Mouse (Mus musculus): Measurements from ENCODE around the gene Mbnl1. TPM values are rescaled to one million over a fixed set of nuclear protein-coding genes. Genes with fewer than 3 reads are reported as not detected.

Gene Mbnl1
- polyA plus RNA-seq, 1 experiment from 2014 or later: 74.3 TPM

DNA sequence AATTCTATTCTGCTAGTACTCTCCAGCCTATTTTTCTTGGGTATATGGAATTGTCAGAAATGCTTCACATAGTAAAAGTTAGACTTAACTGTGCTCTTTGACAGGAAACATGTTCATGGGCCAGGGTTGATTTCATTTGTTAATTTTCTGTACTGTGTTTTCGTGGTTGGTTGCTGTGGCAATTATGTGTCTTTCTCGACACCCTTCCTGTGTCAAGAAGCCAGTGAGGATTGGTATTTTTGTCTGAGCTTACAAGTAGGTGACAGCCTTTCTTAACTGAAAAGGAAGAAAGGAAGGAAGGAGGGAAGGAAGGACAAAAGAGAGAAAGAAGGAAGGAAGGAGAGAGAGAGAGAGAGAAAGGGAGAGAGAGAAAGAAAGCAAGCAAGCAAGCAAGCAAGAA lies 103.3 kb downstream of the Mbnl1 start:
- no peak overlapping the region for H3K4me2 ChIP-seq (replicated peaks)
- H3K36me3 ChIP-seq: no peaks in the 10 kb centered on the region
- no peak overlapping the region for H3K4me3 ChIP-seq
- H3K4me1 ChIP-seq: 0 out of 2 replicates have a peak, but pooled peaks cover 8% of the 10 kb centered on the region
- ATAC-seq (ENCODE audit: insufficient number of reproducible peaks, insufficient read depth, low FRiP score, low TSS enrichment): no peak
- 49% methylated on average over 2 of the region's 2 CpGs for WGBS
- H3K9me3 ChIP-seq: no peaks in the 10 kb centered on the region
- H3K27ac ChIP-seq: no peak overlapping the region
- no peak overlapping the region for H3K9ac ChIP-seq
- H3K27me3 ChIP-seq: no peaks in the 10 kb centered on the region

DNA sequence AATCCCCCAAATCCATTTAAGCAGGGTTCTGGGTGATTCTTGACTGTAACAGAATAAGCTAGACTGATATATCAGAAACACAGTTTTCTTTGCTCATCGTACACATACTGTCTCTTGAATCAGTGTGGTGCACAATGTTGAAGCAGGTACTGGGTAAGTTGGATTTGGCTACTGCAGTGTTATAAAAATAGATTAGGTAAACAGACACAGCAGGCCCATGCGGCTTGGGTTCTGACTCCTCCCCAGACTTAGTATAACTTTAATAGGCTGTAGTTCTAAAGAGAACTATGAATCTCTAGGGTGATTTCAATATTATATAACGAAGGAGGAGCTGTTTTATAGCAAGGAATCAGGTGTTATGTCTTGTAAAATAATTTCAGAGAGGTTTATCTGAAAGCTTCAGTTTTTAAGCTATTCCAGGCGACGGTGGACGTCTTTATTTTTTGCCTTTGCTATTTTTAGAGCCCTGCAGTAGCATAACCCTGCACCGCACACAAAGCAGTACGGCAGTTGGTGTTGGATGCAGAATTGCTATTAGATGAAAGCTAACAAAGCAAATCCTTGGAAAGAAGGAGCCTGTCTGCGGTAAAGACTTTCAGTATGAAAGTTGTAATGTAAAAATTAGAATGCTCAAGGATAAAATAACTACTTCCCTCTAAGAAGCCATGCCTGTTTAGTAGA lies 103.9 kb downstream of the Mbnl1 start:
- Histone ChIP-seq H3K36me3 (no peaks in the 10 kb centered on the region), H3K27ac (no peak overlapping the region), H3K9me3 (no peaks in the 10 kb centered on the region), H3K4me1 (0 out of 2 replicates have a peak, but pooled peaks cover 8% of the 10 kb centered on the region), H3K4me2 (replicated peaks) (no peak overlapping the region), H3K9ac (no peak overlapping the region), H3K4me3 (no peak overlapping the region), H3K27me3 (no peaks in the 10 kb centered on the region)
- 65% methylated on average over 9 of the region's 9 CpGs for WGBS
- ATAC-seq (ENCODE audit: insufficient number of reproducible peaks, insufficient read depth, low FRiP score, low TSS enrichment): no peak

DNA sequence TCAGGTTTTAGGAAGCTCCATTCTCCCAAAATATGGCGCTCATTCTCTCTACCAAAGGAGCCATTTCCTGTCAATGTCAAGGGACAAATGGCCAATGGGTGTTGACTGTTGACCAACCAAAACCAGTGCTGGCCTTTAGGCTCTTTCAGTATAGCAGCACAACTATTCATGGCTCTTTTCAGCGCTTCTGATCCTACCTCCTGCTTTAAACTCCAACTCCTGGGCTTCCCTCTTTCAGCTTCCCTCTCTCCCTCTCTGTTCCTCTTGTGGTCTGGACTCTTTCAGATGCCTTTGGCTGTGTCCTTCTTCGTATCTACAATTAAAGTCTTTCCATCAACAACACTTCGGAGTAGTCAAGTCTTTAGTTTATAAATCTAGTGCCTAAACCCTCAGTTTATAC lies 107.2 kb downstream of the Mbnl1 start:
- 86% methylated on average over 4 of the region's 4 CpGs for WGBS
- no peaks in the 10 kb centered on the region for H3K27me3 ChIP-seq

DNA sequence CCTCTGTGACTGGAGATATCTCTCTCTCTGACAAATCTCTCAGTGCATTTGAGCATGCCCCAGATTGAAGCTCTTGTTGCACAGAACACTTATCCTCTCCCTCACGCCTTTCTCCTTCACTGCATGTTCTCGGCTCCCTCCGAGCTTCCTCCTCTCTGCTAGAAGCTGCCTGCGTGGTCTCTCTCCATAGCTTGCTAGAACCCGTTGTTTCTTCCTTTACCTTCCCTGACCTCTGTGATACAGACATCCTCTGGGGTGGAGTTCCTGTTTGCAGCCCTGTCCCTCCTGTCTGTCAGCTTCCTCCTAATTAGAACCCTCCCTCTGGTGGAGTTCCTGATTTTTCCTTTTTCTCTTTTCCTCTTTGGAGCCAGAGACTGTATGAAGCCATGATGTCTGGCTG lies 108.1 kb downstream of the Mbnl1 start:
- no peak overlapping the region for H3K9ac ChIP-seq
- H3K4me1 ChIP-seq: peaks cover 16% of the 10 kb centered on the region
- H3K9me3 ChIP-seq: no peaks in the 10 kb centered on the region
- no peak overlapping the region for H3K27ac ChIP-seq
- 50% methylated on average over 5 of the region's 5 CpGs for WGBS
- no peak for ATAC-seq (ENCODE audit: insufficient number of reproducible peaks, insufficient read depth, low FRiP score, low TSS enrichment)
- no peaks in the 10 kb centered on the region for H3K27me3 ChIP-seq
- no peak overlapping the region for H3K4me2 ChIP-seq (replicated peaks)
- H3K4me3 ChIP-seq: no peak overlapping the region
- no peaks in the 10 kb centered on the region for H3K36me3 ChIP-seq

More for the DNA sequence above, 107.2 kb downstream of the Mbnl1 start:
- Histone ChIP-seq H3K4me1 (peaks cover 16% of the 10 kb centered on the region), H3K4me3 (no peak overlapping the region), H3K27ac (no peak overlapping the region), H3K4me2 (replicated peaks) (no peak overlapping the region), H3K9ac (no peak overlapping the region), H3K36me3 (no peaks in the 10 kb centered on the region), H3K9me3 (no peaks in the 10 kb centered on the region)
- ATAC-seq (ENCODE audit: insufficient number of reproducible peaks, insufficient read depth, low FRiP score, low TSS enrichment): no peak

DNA sequence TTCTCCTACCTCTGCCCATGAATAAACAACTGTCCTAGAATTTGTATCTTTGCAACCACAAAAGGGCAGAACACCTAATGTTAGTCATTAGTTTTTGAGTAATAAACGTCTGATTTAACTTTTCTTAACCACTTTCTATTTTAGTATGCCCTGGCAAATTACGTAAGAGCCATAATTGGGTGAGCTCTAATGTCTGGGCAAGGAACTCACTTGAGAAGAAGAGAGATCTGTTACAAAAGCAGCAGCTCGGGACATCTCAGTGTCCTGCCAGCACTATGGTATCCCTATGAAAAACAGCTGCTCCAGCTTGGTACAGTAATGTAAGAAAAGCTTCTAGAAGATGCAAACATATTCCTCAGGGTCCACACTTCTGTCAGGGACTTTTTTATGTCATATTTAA lies 109.5 kb downstream of the Mbnl1 start:
- Histone ChIP-seq H3K27me3 (no peaks in the 10 kb centered on the region), H3K4me3 (no peak overlapping the region), H3K27ac (no peak overlapping the region), H3K9ac (no peak overlapping the region), H3K4me1 (peaks cover 8% of the 10 kb centered on the region), H3K4me2 (replicated peaks) (no peak overlapping the region), H3K9me3 (no peaks in the 10 kb centered on the region), H3K36me3 (no peaks in the 10 kb centered on the region)
- ATAC-seq (ENCODE audit: insufficient number of reproducible peaks, insufficient read depth, low FRiP score, low TSS enrichment): no peak
- 26% methylated on average over 3 of the region's 3 CpGs for WGBS

DNA sequence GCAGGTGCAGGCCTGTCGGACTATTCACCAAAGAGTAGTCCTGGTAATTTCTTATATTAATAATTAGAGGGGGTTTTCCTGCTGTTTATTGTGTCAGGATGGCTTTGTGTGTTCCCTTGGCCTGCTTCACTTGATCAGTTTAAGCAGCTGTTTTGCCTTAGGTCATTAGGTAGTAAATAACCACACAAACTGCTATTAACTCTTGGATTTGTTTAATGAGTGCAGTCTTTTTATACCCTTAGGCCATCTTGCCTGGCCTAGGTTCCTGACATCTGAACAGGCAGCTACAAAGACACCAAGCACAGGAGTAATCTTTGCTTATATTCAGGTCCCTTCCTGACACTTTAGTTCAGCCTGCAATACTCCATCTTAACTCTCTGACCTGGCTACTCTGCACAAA lies 110.0 kb downstream of the Mbnl1 start:
- ATAC-seq (ENCODE audit: insufficient number of reproducible peaks, insufficient read depth, low FRiP score, low TSS enrichment): no peak
- Histone ChIP-seq H3K4me3 (no peak overlapping the region), H3K36me3 (no peaks in the 10 kb centered on the region), H3K27me3 (no peaks in the 10 kb centered on the region), H3K9ac (no peak overlapping the region), H3K4me1 (peaks cover 8% of the 10 kb centered on the region), H3K27ac (no peak overlapping the region), H3K9me3 (no peaks in the 10 kb centered on the region), H3K4me2 (replicated peaks) (no peak overlapping the region)
- 65% methylated on average over 1 of the region's 1 CpGs for WGBS

DNA sequence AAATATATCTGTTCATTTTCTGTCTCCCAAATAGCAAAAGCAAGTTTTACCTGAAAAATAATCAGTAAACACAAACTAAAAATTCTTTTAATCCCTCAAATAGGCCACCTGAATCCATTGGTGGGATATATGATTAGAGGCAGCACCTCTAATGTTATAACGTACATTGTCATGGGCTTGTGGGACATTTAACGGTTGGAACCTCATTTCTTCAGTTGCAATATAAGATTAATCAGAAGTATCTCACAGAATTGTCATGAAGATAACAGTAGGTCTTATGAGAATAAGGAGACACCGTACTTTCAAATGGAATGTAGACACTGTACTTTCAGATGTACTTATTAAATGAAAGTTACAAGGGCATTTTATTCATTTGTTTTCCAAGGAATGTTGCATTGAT lies 112.1 kb downstream of the Mbnl1 start:
- ATAC-seq (ENCODE audit: insufficient number of reproducible peaks, insufficient read depth, low FRiP score, low TSS enrichment): no peak
- H3K4me1 ChIP-seq: peaks cover 14% of the 10 kb centered on the region
- H3K27me3 ChIP-seq: no peaks in the 10 kb centered on the region
- H3K27ac ChIP-seq: no peak overlapping the region
- no peak overlapping the region for H3K9ac ChIP-seq
- WGBS: 95% methylated on average over 3 of the region's 3 CpGs
- no peak overlapping the region for H3K4me2 ChIP-seq (replicated peaks)
- H3K36me3 ChIP-seq: no peaks in the 10 kb centered on the region
- no peak overlapping the region for H3K4me3 ChIP-seq
- no peaks in the 10 kb centered on the region for H3K9me3 ChIP-seq

DNA sequence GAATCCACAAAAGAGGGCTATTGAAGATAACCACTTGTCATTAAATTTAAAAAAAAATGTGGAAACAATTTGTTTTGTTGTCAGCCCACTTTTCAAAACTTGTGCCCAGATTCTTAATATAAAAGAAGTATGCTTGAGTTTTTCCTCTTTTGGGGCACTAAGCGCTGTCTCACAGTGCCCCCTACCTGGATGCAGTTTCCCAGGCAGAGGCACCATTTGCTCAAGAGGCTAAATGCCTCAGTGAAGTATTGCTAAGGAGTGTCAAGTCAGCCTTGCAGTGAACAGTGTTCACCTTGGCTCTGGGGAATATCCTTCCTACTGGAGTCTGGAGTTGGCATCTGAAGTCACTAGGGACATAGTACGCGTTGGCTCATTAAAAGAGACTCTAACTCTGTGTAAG lies 113.4 kb downstream of the Mbnl1 start:
- H3K4me2 ChIP-seq (replicated peaks): no peak overlapping the region
- no peaks in the 10 kb centered on the region for H3K27me3 ChIP-seq
- H3K9me3 ChIP-seq: no peaks in the 10 kb centered on the region
- H3K4me3 ChIP-seq: no peak overlapping the region
- H3K36me3 ChIP-seq: no peaks in the 10 kb centered on the region
- H3K4me1 ChIP-seq: peaks cover 21% of the 10 kb centered on the region
- H3K27ac ChIP-seq: no peak overlapping the region
- 87% methylated on average over 3 of the region's 3 CpGs for WGBS
- ATAC-seq (ENCODE audit: insufficient number of reproducible peaks, insufficient read depth, low FRiP score, low TSS enrichment): no peak
- no peak overlapping the region for H3K9ac ChIP-seq

DNA sequence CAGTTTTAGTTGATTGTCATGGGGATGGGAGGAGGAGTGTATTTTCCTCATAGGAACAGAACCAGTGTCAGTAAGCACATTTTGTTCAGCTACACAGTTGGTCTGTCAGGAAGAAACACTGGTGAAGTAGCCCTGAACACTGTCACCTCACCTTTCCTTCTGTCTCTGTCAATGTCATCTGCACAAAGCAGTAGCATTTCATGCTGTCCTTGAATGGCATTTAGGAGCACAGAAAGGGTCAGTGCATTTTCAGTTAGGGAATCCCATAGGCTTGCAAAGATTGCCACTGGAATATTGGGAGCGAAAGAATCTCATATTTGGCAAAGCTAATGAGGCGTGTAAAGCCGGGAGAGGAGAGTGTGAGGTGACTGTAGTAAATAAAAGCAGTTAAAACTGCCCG lies 114.5 kb downstream of the Mbnl1 start:
- no peaks in the 10 kb centered on the region for H3K27me3 ChIP-seq
- 83% methylated on average over 4 of the region's 4 CpGs for WGBS
- H3K4me1 ChIP-seq: peaks cover 21% of the 10 kb centered on the region
- H3K9ac ChIP-seq: no peak overlapping the region
- H3K27ac ChIP-seq: no peak overlapping the region
- no peak overlapping the region for H3K4me2 ChIP-seq (replicated peaks)
- H3K9me3 ChIP-seq: no peaks in the 10 kb centered on the region
- H3K36me3 ChIP-seq: no peaks in the 10 kb centered on the region
- no peak overlapping the region for H3K4me3 ChIP-seq
- ATAC-seq (ENCODE audit: insufficient number of reproducible peaks, insufficient read depth, low FRiP score, low TSS enrichment): no peak

DNA sequence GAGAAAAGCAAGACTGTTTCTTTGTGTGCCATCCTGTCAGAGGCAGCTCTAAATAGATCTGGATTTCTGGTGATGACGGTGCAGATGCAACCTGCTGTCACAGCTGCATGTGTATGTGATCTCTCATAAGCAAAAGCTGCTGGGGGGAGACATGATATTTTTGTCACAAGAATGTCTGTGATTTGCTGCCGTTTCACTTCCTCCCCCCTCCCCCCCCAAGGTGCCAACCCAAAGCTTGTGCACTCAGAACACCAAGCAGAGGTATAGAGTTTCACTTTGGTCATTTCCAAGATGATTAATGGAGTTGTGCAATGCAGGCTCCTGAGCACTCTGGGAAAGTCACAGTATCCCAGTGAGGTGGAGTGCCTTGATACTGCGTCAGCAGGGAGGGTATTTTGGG lies 116.7 kb downstream of the Mbnl1 start:
- no peak for ATAC-seq (ENCODE audit: insufficient number of reproducible peaks, insufficient read depth, low FRiP score, low TSS enrichment)
- H3K9ac ChIP-seq: no peak overlapping the region
- H3K4me2 ChIP-seq (replicated peaks): no peak overlapping the region
- H3K36me3 ChIP-seq: no peaks in the 10 kb centered on the region
- no peak overlapping the region for H3K4me3 ChIP-seq
- H3K27me3 ChIP-seq: no peaks in the 10 kb centered on the region
- 57% methylated on average over 3 of the region's 3 CpGs for WGBS
- no peaks in the 10 kb centered on the region for H3K9me3 ChIP-seq
- peaks cover 21% of the 10 kb centered on the region for H3K4me1 ChIP-seq
- H3K27ac ChIP-seq: no peak overlapping the region

DNA sequence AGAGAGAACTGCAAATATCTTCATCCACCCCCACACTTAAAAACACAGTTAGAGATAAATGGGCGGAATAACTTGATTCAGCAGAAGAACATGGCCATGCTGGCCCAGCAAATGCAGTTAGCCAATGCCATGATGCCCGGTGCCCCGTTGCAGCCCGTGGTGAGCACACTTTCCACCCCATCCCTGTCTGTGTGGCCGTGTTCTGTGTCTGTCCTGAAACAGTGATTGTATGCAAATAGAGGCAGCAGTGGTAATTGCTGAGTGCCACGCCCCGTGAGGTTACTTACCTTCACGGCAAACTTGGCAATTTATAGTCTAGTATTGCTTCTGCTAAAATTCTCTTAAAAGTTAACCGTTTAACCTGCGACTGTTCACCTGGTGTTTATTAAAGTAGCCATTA lies 123.0 kb downstream of the Mbnl1 start:
- Histone ChIP-seq H3K4me1 (peaks cover 12% of the 10 kb centered on the region; the same call in 1 of the 2 replicates), H3K9ac (no peak overlapping the region), H3K27me3 (no peaks in the 10 kb centered on the region), H3K27ac (no peak overlapping the region), H3K4me3 (no peak overlapping the region), H3K4me2 (replicated peaks) (no peak overlapping the region), H3K9me3 (no peaks in the 10 kb centered on the region), H3K36me3 (no peaks in the 10 kb centered on the region)
- 82% methylated on average over 10 of the region's 10 CpGs for WGBS
- ATAC-seq (ENCODE audit: insufficient number of reproducible peaks, insufficient read depth, low FRiP score, low TSS enrichment): no peak

DNA sequence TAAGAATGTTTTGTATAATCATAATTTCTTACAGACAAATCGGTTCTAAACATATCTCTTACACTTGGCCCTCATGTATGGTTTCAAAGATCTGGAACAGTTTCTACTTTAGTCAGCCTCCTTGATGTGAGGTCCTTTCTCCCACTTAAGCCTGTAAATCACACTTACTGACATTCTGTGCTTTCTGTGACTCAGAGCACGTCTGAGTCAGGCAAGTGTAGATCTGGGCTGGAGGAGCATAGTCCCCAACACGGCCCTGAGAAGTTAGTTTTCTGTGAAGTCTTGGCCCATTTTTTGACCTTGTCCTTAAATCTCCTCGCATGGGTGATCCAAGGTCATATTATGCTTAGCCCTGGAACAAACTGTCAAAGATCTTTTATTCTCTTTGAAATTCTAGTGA lies 124.4 kb downstream of the Mbnl1 start:
- ATAC-seq (ENCODE audit: insufficient number of reproducible peaks, insufficient read depth, low FRiP score, low TSS enrichment): no peak
- 69% methylated on average over 4 of the region's 4 CpGs for WGBS
- no peaks in the 10 kb centered on the region for H3K36me3 ChIP-seq
- no peak overlapping the region for H3K27ac ChIP-seq
- H3K4me3 ChIP-seq: no peak overlapping the region
- peaks cover 8% of the 10 kb centered on the region; the same call in 1 of the 2 replicates for H3K4me1 ChIP-seq
- H3K9ac ChIP-seq: no peak overlapping the region
- H3K4me2 ChIP-seq (replicated peaks): no peak overlapping the region
- H3K27me3 ChIP-seq: no peaks in the 10 kb centered on the region
- no peaks in the 10 kb centered on the region for H3K9me3 ChIP-seq

All from embryonic facial prominence, embryonic 12.5 days (tissue).